8 mouse cellular contexts compared by ENCODE assay signal in the genomic region with DNA sequence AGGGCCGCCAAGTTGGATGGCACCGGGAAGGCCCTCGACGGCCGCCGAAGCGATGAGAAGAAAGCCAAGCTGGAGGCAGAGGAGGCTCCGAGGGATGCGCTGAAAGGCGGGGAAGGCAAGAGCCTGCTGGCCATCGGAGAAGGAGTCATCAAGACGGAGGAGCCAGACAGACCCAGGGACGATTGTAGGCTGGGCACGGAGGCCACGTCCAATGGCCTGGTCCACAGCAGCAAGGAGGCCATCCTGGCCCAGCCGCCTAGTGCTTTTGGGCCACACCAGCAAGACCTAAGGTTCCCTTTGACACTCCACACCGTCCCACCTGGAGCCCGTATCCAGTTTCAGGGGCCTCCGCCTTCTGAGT. TPM values are rescaled to one million over a fixed set of nuclear protein-coding genes. Genes with fewer than 3 reads are reported as not detected.
A peak's percentile ranks its signal among the peaks of the same experiment; 100 is the strongest.
DNase-seq lines count a peak whose midpoint lies in the region; ATAC-seq and TF ChIP-seq lines count a peak whose summit lies in the region.

No protein-coding gene starts in this region.

- no peak overlapping the region for H3K27ac ChIP-seq in lung, embryonic 16.5 days (ENCODE audit: low read length)
- peak overlapping the region; percentile 70 for H3K27ac ChIP-seq in forebrain, embryonic 15.5 days (replicated peaks)
- 0 out of 2 replicates have a peak overlapping the region, but pooled peaks have one; percentile 22 for H3K27ac ChIP-seq in limb, embryonic 13.5 days
- no peak overlapping the region for H3K27ac ChIP-seq in small intestine, adult 2 months (ENCODE audit: insufficient read depth, low read depth, low read length)

- no peaks in the 10 kb centered on the region; the same call in 1 of the 2 replicates for H3K27me3 ChIP-seq in lung, embryonic 16.5 days (ENCODE audit: control insufficient read depth, insufficient read depth, low read depth, low read length)
- H3K27me3 ChIP-seq in forebrain, embryonic 15.5 days = no peaks in the 10 kb centered on the region
- H3K27me3 ChIP-seq in limb, embryonic 13.5 days = peaks cover 15% of the 10 kb centered on the region
- H3K27me3 ChIP-seq in small intestine, adult 2 months (ENCODE audit: control insufficient read depth, insufficient read depth, low read length) = peaks cover 17% of the 10 kb centered on the region

- H3K9ac ChIP-seq in lung, embryonic 16.5 days (ENCODE audit: low read length) = peak overlapping the region; percentile 87
- H3K9ac ChIP-seq in forebrain, embryonic 15.5 days (replicated peaks) = peak overlapping the region; percentile 67
- peak overlapping the region; percentile 83 for H3K9ac ChIP-seq in limb, embryonic 13.5 days

- peaks cover 6% of the 10 kb centered on the region; the same call in 1 of the 2 replicates for H3K9me3 ChIP-seq in lung, embryonic 16.5 days (ENCODE audit: control insufficient read depth, low read length)
- no peaks in the 10 kb centered on the region for H3K9me3 ChIP-seq in forebrain, embryonic 15.5 days
- H3K9me3 ChIP-seq in limb, embryonic 13.5 days = peaks cover 8% of the 10 kb centered on the region; the same call in 1 of the 2 replicates

- ATAC-seq in lung, embryonic 16.5 days (ENCODE audit: low read depth) = peak; percentile 36; the same call in 1 of the 2 replicates
- peak; percentile 36; the same call in 1 of the 2 replicates for ATAC-seq in forebrain, embryonic 15.5 days (replicated peaks)
- 0 out of 2 replicates have a peak, but pooled peaks have one; percentile 12 for ATAC-seq in limb, embryonic 13.5 days (ENCODE audit: low FRiP score, low read depth)

- intact Hi-C loops in gastrocnemius, postnatal 36 days (cut with DNase I) = no loop called here

- peak overlapping the region; percentile 94 for H3K4me2 ChIP-seq in lung, embryonic 16.5 days (ENCODE audit: low read depth, low read length)
- H3K4me2 ChIP-seq in forebrain, embryonic 15.5 days (replicated peaks) = peak overlapping the region; percentile 68
- peak overlapping the region; percentile 78 for H3K4me2 ChIP-seq in limb, embryonic 13.5 days (replicated peaks)

- no peak for TF ChIP-seq POLR2A in small intestine, adult 2 months (IDR thresholded peaks at IDR 0.05; ENCODE audit: low read depth, low read length)

- H3K36me3 ChIP-seq in lung, embryonic 16.5 days (ENCODE audit: control insufficient read depth, insufficient read depth, low read length) = no peaks in the 10 kb centered on the region
- H3K36me3 ChIP-seq in forebrain, embryonic 15.5 days = no peaks in the 10 kb centered on the region
- H3K36me3 ChIP-seq in limb, embryonic 13.5 days = no peaks in the 10 kb centered on the region
- no peaks in the 10 kb centered on the region for H3K36me3 ChIP-seq in small intestine, adult 2 months (ENCODE audit: control insufficient read depth, insufficient read depth, low read length)

- peaks cover 4% of the 10 kb centered on the region; the same call in 1 of the 2 replicates for H3K4me1 ChIP-seq in lung, embryonic 16.5 days (replicated peaks; ENCODE audit: control insufficient read depth, insufficient read depth, low read length)
- 0 out of 2 replicates have a peak, but pooled peaks cover 3% of the 10 kb centered on the region for H3K4me1 ChIP-seq in forebrain, embryonic 15.5 days
- H3K4me1 ChIP-seq in limb, embryonic 13.5 days = 0 out of 2 replicates have a peak, but pooled peaks cover 8% of the 10 kb centered on the region
- peaks cover 1% of the 10 kb centered on the region; the same call in 1 of the 2 replicates for H3K4me1 ChIP-seq in small intestine, adult 2 months (ENCODE audit: control insufficient read depth, insufficient read depth, insufficient read length, low read length)

- no peak for DNase-seq in lung, postnatal 4 days
- DNase-seq in left cerebral cortex, adult 9 months (ENCODE audit: low spot score in 2 of 2) = no peak
- no peak for DNase-seq in gastrocnemius, postnatal 36 days
- no peak for DNase-seq in layer of hippocampus, adult 11-12 months (ENCODE audit: low spot score)

- WGBS in lung, embryonic 16.5 days = 38% methylated on average over 19 of the region's 19 CpGs
- WGBS in forebrain, embryonic 15.5 days = 41% methylated on average over 19 of the region's 19 CpGs
- WGBS in limb, embryonic 13.5 days = 45% methylated on average over 19 of the region's 19 CpGs
- WGBS in small intestine, adult 2 months = 51% methylated on average over 19 of the region's 19 CpGs

- no peak for TF ChIP-seq CTCF in small intestine, adult 2 months (IDR thresholded peaks at IDR 0.05; ENCODE audit: extremely low read depth, insufficient read length, insufficient replicate concordance, low read depth, low read length)

- peak overlapping the region; percentile 66 for H3K4me3 ChIP-seq in lung, embryonic 16.5 days (ENCODE audit: low read length)
- H3K4me3 ChIP-seq in forebrain, embryonic 15.5 days = peak overlapping the region; percentile 56
- peak overlapping the region; percentile 64 for H3K4me3 ChIP-seq in limb, embryonic 13.5 days
- H3K4me3 ChIP-seq in small intestine, adult 2 months (ENCODE audit: low read depth, low read length) = peak overlapping the region; percentile 66

RNA-seq across cellular contexts. Expression of a gene that starts 0.8 kb away (rescaled TPM):
- polyA plus RNA-seq in lung, embryonic 16.5 days (2015; fragmentation: Nextera tagmentation; extraction: Ambion mirVana) = 0.05 and 0.11 TPM in 2 replicates
- 0.17 and 0.18 TPM in 2 replicates for polyA plus RNA-seq in forebrain, embryonic 15.5 days (2015; fragmentation: Nextera tagmentation; extraction: Ambion mirVana)
- polyA plus RNA-seq in limb, embryonic 13.5 days (2015; fragmentation: Nextera tagmentation; extraction: Ambion mirVana) = 0.22 and 0.31 TPM in 2 replicates
- polyA plus RNA-seq in small intestine, adult 2 months (2012; rRNA removed) = 0.11 and 0.17 TPM in 2 replicates
- total RNA-seq in gastrocnemius, postnatal 36 days (2021) = not detected

RNA-seq across cellular contexts. Expression of a gene that starts 25.6 kb away (rescaled TPM):
- 12.5 and 12.7 TPM in 2 replicates for polyA plus RNA-seq in lung, embryonic 16.5 days (2015; fragmentation: Nextera tagmentation; extraction: Ambion mirVana)
- polyA plus RNA-seq in forebrain, embryonic 15.5 days (2015; fragmentation: Nextera tagmentation; extraction: Ambion mirVana) = 9.2 and 10.2 TPM in 2 replicates
- polyA plus RNA-seq in limb, embryonic 13.5 days (2015; fragmentation: Nextera tagmentation; extraction: Ambion mirVana) = 14.3 and 16.3 TPM in 2 replicates
- 1.6 and 2.4 TPM in 2 replicates for polyA plus RNA-seq in small intestine, adult 2 months (2012; rRNA removed)
- 1 to 10 TPM; 2.8 to 3.1 TPM for total RNA-seq in gastrocnemius, postnatal 36 days (2021)

RNA-seq across cellular contexts. Expression of a gene that starts 36.1 kb away (rescaled TPM):
- polyA plus RNA-seq in lung, embryonic 16.5 days (2015; fragmentation: Nextera tagmentation; extraction: Ambion mirVana) = 4.3 and 4.5 TPM in 2 replicates
- 13.1 and 13.3 TPM in 2 replicates for polyA plus RNA-seq in forebrain, embryonic 15.5 days (2015; fragmentation: Nextera tagmentation; extraction: Ambion mirVana)
- 6.8 and 7.8 TPM in 2 replicates for polyA plus RNA-seq in limb, embryonic 13.5 days (2015; fragmentation: Nextera tagmentation; extraction: Ambion mirVana)
- polyA plus RNA-seq in small intestine, adult 2 months (2012; rRNA removed) = 2.1 and 3.1 TPM in 2 replicates
- total RNA-seq in gastrocnemius, postnatal 36 days (2021) = 1 to 10 TPM; 2.0 to 2.7 TPM

Comparison
In these comparisons a context has a peak if more than half of its experiments do, and no peak if none do; other contexts are left out.
1. H3K27ac ChIP-seq: peak in forebrain, embryonic 15.5 days (single experiment) and limb, embryonic 13.5 days (single experiment); none in lung, embryonic 16.5 days (single experiment) and small intestine, adult 2 months (single experiment).
2. Peak in every context shown above with its lines, with median percentiles within 50 percentile points of each other: ATAC-seq, H3K4me2 ChIP-seq, H3K4me3 ChIP-seq and H3K9ac ChIP-seq.